Mouse (Mus musculus): Measurements from ENCODE around the gene Xxylt1. TPM values are rescaled to one million over a fixed set of nuclear protein-coding genes. Genes with fewer than 3 reads are reported as not detected.

Xxylt1 gene
- polyA plus RNA-seq, 1 experiment = 22.4 TPM

GRCm38 (mm10) chr16:31093186-31093585 lies 12.0 kb upstream of the Xxylt1 start:
- no peaks in the 10 kb centered on the region for H3K27me3 ChIP-seq (ENCODE audit: control insufficient read depth, insufficient read depth, low read length)
- 59% methylated on average over 9 of the region's 9 CpGs for WGBS
- TF ChIP-seq CTCF (IDR thresholded peaks at IDR 0.05; ENCODE audit: borderline replicate concordance, insufficient read depth, low read depth, low read length) = no peak
- TF ChIP-seq POLR2A (IDR thresholded peaks at IDR 0.05; ENCODE audit: borderline replicate concordance, insufficient read depth, low read length) = no peak
- no peak overlapping the region for H3K4me3 ChIP-seq (replicated peaks; ENCODE audit: insufficient read depth, low read depth, low read length)
- H3K27ac ChIP-seq (ENCODE audit: insufficient read depth, low read length) = no peak overlapping the region
- no peaks in the 10 kb centered on the region for H3K4me1 ChIP-seq (ENCODE audit: control insufficient read depth, insufficient read depth, low read length)
- DNase-seq = no peak

DNA sequence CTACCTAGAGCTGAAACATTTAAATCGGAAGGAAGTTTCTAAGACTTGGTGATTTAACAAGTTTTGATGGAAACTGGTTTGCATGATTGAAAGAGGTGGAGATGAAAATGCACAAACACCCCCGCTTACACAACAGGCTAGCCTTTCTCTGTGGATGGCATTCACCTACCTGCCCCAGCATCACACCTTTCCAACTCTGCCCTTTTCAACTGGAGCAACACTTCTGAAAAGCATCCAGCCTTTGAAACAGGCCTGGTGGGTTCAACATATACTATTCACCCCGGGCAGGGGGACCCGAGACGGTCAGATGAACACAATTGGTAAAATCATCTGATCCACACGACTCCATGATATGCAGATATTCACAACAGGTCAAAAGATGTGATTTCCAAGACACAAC lies 659 bp upstream of the Xxylt1 start:
- Histone ChIP-seq H3K4me3 (replicated peaks; ENCODE audit: insufficient read depth, low read depth, low read length) (peak overlapping the region; percentile 42), H3K27me3 (ENCODE audit: control insufficient read depth, insufficient read depth, low read length) (no peaks in the 10 kb centered on the region), H3K4me1 (ENCODE audit: control insufficient read depth, insufficient read depth, low read length) (peaks cover 8% of the 10 kb centered on the region; the same call in 1 of the 2 replicates), H3K27ac (ENCODE audit: insufficient read depth, low read length) (peak overlapping the region; percentile 71; the same call in 1 of the 2 replicates)
- TF ChIP-seq CTCF (IDR thresholded peaks at IDR 0.05; ENCODE audit: borderline replicate concordance, insufficient read depth, low read depth, low read length) (no peak), POLR2A (IDR thresholded peaks at IDR 0.05; ENCODE audit: borderline replicate concordance, insufficient read depth, low read length) (no peak)
- 59% methylated on average over 6 of the region's 6 CpGs for WGBS
- no peak for DNase-seq

DNA sequence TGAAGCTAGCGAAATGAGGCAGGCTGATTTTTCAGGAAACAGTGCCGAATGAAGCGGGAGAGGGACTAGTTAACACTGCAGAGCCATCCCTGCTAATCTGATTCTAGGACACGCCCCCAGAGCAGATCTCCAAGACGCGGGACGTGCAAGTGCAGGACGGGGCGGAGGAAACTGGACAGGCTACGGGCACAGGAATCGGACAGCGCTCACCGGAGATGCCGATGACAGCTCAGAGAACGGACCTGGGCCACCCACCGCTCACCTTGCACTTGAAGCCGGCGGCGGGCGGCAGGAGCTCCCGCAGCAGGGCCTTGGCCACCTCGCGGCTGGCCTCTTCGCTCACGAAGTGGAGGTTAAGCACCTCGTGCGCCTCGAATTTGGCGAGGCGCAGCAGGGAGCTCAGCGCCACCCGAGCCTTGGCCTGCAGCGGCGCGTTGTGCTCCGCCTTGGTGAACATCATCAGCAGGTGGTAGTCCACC lies 620 bp downstream of the Xxylt1 start:
- Histone ChIP-seq H3K4me3 (replicated peaks; ENCODE audit: insufficient read depth, low read depth, low read length) (peak overlapping the region; percentile 61), H3K4me1 (ENCODE audit: control insufficient read depth, insufficient read depth, low read length) (peaks cover 8% of the 10 kb centered on the region; the same call in 1 of the 2 replicates), H3K27me3 (ENCODE audit: control insufficient read depth, insufficient read depth, low read length) (no peaks in the 10 kb centered on the region), H3K27ac (ENCODE audit: insufficient read depth, low read length) (peak overlapping the region; percentile 69)
- WGBS = under 1% methylated on average over 36 of the region's 36 CpGs
- DNase-seq = peak; percentile 78 to 79
- no peak for TF ChIP-seq CTCF (IDR thresholded peaks at IDR 0.05; ENCODE audit: borderline replicate concordance, insufficient read depth, low read depth, low read length)
- TF ChIP-seq POLR2A (IDR thresholded peaks at IDR 0.05; ENCODE audit: borderline replicate concordance, insufficient read depth, low read length) = no peak

GRCm38 (mm10) chr16:31077396-31077795 lies 3.8 kb downstream of the Xxylt1 start:
- peaks cover 8% of the 10 kb centered on the region; the same call in 1 of the 2 replicates for H3K4me1 ChIP-seq (ENCODE audit: control insufficient read depth, insufficient read depth, low read length)
- WGBS = 91% methylated on average over 5 of the region's 5 CpGs
- TF ChIP-seq CTCF (IDR thresholded peaks at IDR 0.05; ENCODE audit: borderline replicate concordance, insufficient read depth, low read depth, low read length) (no peak), POLR2A (IDR thresholded peaks at IDR 0.05; ENCODE audit: borderline replicate concordance, insufficient read depth, low read length) (no peak)
- no peak overlapping the region for H3K4me3 ChIP-seq (replicated peaks; ENCODE audit: insufficient read depth, low read depth, low read length)
- DNase-seq = no peak
- no peaks in the 10 kb centered on the region for H3K27me3 ChIP-seq (ENCODE audit: control insufficient read depth, insufficient read depth, low read length)
- no peak overlapping the region for H3K27ac ChIP-seq (ENCODE audit: insufficient read depth, low read length)

DNA sequence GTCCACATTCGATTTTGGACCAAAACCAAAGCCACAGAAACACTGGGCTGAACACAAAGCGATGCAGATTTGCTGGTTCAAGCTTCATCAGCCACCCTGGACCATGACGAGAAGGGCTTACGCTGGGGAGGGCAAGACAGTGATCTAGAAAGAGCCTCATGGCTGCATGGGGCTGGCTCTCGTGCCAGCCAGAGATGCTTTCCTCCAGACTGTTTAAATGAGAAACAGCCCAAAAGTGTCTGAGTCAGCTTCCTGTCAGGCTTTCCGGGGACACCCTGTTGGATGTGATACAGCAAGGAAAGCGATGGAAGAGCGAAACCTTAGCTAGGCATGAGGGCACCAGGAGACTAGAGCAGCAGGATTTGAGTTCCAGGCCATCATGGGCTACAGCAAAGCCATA lies 4.8 kb downstream of the Xxylt1 start:
- 0 out of 2 replicates have a peak, but pooled peaks cover 5% of the 10 kb centered on the region for H3K4me1 ChIP-seq (ENCODE audit: control insufficient read depth, insufficient read depth, low read length)
- H3K4me3 ChIP-seq (replicated peaks; ENCODE audit: insufficient read depth, low read depth, low read length) = no peak overlapping the region
- no peaks in the 10 kb centered on the region for H3K27me3 ChIP-seq (ENCODE audit: control insufficient read depth, insufficient read depth, low read length)
- no peak overlapping the region for H3K27ac ChIP-seq (ENCODE audit: insufficient read depth, low read length)
- TF ChIP-seq CTCF (IDR thresholded peaks at IDR 0.05; ENCODE audit: borderline replicate concordance, insufficient read depth, low read depth, low read length) = no peak
- no peak for TF ChIP-seq POLR2A (IDR thresholded peaks at IDR 0.05; ENCODE audit: borderline replicate concordance, insufficient read depth, low read length)
- WGBS = 60% methylated on average over 8 of the region's 8 CpGs
- DNase-seq = peak in 1 of 2 experiments; percentile 7

GRCm38 (mm10) chr16:31074324-31074908 lies 6.8 kb downstream of the Xxylt1 start:
- Histone ChIP-seq H3K4me1 (ENCODE audit: control insufficient read depth, insufficient read depth, low read length) (peaks cover 10% of the 10 kb centered on the region; the same call in 1 of the 2 replicates), H3K4me3 (replicated peaks; ENCODE audit: insufficient read depth, low read depth, low read length) (no peak overlapping the region), H3K27ac (ENCODE audit: insufficient read depth, low read length) (no peak overlapping the region), H3K27me3 (ENCODE audit: control insufficient read depth, insufficient read depth, low read length) (no peaks in the 10 kb centered on the region)
- TF ChIP-seq POLR2A (IDR thresholded peaks at IDR 0.05; ENCODE audit: borderline replicate concordance, insufficient read depth, low read length) = no peak
- TF ChIP-seq CTCF (IDR thresholded peaks at IDR 0.05; ENCODE audit: borderline replicate concordance, insufficient read depth, low read depth, low read length) = no peak
- no peak for DNase-seq
- 80% methylated on average over 3 of the region's 3 CpGs for WGBS

DNA sequence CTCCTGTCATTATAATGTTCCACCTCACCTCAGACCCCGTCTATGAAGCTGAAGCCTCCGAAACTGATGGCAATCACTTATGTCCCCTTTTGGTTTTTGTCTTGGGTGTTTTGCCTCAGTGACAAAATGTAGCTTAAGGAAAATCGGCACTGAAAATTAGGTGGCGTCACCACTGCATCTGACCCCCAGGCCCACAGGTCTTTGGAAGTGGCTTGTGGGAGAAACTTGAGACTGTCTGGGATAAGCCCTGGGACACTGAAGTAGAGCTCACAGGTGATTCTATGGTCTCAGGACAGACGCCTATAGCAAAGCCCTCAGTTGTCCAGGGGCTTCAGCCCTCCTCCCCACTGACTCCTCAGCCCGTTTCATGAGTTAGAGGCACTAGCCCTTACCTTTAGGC lies 9.5 kb downstream of the Xxylt1 start:
- DNase-seq = peak in 1 of 2 experiments; percentile 5
- TF ChIP-seq CTCF (IDR thresholded peaks at IDR 0.05; ENCODE audit: borderline replicate concordance, insufficient read depth, low read depth, low read length) = no peak
- no peak for TF ChIP-seq POLR2A (IDR thresholded peaks at IDR 0.05; ENCODE audit: borderline replicate concordance, insufficient read depth, low read length)
- Histone ChIP-seq H3K4me1 (ENCODE audit: control insufficient read depth, insufficient read depth, low read length) (peaks cover 15% of the 10 kb centered on the region), H3K27me3 (ENCODE audit: control insufficient read depth, insufficient read depth, low read length) (no peaks in the 10 kb centered on the region), H3K27ac (ENCODE audit: insufficient read depth, low read length) (no peak overlapping the region), H3K4me3 (replicated peaks; ENCODE audit: insufficient read depth, low read depth, low read length) (no peak overlapping the region)
- 89% methylated on average over 6 of the region's 6 CpGs for WGBS
